Mouse (Mus musculus): ENCODE results near the gene Tbc1d13.

Tbc1d13 gene

DNA sequence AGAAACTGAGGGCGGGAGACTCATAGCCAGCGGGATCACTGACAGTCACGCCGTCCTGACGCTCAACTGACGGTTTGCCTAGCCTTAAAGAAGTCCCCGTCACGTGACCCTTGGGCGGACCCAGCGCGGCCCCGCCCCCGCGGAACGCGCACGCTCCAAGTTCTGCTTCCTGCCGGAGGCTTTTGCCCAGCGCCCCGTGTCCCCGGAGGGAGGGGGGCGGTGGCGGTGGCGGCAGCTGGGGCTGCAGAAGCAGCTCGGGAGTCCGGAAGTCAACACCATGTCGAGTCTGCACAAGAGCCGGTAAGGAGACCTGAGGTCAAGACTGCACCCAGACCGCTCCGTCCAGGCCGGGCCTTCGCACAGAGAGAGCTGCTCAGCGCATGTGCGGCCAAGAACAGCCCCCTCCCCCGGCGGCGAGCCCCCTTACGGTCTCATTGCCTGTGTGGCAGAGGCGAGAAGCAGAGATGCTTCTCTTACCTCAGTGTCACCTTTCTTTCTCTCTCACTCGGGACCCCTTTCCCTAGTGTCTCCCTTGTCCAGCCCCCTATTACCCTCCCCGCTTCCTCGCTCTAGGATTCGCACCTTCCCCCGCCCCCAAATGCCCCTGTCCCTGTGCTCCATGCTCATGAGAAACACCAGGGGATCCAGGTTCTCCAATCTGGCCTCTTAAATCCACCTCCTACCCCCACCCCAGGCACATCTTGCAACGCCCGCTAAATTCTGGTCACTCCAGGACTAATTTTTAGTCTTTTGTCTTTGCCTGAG lies at the start of gene Tbc1d13:
Tbc1d13 (plus strand) TSS at position 134 of the 765 bp plus-strand sequence.
- peak; percentile 99 for DNase-seq

DNA sequence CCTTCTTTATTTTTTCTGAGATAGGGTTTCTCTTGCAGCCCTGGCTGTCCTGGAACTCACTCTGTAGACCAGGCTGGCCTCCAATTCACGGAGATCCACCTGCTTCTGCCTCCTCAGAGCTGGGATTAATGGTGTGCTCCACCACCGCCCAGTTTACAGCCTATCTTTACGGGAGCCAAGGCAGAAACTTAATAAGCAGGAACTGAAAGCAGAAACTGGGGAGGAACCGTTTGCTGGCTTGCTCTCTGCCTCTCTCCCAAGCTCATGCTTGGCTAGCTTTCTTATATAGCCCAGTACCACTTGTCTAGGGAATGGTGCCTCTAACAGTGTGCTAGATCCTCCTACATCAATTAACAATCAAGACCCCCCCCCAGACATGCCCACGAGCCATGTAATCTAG lies 49.4 kb upstream of the Tbc1d13 start:
- no peak for DNase-seq

DNA sequence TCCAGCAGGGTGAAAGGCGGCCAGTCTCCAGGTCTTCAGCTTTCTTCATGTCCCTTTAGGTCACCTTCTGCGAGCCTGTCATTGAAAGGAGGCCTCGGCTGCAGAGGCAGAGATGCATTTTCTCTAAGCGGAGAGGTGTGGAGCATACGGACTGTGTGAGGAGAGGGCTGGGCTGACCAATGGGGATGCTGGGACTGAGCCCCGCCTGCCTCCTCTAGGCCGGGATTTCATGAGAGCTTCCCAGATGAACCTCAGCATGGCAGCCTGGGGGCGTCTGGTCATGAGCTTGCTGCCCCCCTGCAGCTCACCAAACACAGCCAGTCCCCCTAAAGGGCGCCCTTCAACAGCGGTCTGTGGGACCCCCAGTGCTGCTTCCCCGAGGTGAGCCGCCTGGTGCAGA lies 48.9 kb upstream of the Tbc1d13 start:
- no peak for DNase-seq

DNA sequence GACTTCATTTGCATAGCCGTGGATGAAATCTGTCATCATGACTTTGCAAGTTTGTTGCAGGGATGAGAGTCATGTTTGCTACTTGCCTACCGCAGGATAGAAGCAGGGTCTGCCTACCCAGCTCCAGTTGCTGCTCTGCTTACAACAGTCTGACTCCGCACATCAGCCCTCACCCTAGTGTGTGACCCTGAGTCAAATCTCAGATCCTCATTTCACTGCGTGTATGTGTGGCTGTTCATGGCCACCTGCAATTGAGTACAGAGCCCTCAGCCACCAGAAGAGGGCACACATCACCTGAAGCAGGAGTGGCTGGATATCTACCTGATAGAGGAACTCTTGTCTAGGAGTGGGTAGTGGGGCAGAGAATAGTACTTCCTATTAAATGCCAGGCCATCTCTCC lies 46.2 kb upstream of the Tbc1d13 start:
- DNase-seq, result no peak

DNA sequence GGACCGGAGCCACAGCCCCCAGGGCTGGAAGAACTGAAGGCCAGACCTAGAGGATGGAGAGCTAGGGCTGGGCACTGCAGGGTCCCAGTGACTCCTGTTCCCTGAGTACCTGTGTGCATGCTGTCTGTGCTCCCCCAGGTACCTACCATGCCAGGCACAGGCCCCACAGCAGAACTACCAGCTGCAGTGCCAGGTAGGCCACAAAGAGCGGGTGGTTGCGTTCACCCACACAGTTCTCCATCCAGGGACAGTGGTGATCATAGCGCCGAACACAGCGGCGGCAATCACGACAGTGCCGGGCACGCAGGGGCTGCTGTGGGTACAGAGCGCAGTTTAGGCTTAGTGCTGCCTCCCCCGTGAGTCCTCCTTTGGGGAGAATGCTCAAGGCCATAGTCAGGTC lies 42.0 kb upstream of the Tbc1d13 start:
- DNase-seq, result no peak

DNA sequence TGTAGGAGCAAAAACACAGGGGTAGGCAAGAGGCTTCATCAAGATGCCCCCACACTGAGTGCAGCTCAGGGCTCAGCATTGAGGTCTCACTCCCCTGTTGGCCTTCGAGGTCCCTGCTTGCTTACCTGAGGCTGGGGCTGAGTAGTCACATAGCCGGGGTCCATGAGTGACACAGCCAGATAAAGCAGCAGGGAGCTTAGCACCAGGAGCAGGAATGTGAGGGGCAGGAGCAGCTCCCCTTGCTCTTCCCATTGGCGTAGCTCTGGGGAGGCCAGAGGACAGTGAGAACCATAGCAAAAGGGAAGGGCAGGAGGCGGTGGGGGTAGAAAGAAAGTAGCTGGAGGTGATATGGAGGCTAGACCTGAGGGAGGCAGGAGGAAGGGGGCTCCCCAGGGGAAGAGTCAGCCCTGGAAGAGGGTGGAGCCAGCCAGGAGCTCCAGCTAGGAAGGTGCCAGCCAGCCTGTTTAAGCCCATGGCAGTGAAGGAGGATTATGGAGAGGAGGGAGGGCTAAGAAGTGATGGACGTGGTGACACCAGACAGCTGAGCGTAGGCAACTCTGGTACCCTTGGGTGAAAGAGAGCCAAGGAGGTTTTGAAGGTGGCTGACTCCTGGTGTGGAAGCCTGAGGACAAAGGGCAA lies 41.1 kb upstream of the Tbc1d13 start:
- DNase-seq, result no peak

DNA sequence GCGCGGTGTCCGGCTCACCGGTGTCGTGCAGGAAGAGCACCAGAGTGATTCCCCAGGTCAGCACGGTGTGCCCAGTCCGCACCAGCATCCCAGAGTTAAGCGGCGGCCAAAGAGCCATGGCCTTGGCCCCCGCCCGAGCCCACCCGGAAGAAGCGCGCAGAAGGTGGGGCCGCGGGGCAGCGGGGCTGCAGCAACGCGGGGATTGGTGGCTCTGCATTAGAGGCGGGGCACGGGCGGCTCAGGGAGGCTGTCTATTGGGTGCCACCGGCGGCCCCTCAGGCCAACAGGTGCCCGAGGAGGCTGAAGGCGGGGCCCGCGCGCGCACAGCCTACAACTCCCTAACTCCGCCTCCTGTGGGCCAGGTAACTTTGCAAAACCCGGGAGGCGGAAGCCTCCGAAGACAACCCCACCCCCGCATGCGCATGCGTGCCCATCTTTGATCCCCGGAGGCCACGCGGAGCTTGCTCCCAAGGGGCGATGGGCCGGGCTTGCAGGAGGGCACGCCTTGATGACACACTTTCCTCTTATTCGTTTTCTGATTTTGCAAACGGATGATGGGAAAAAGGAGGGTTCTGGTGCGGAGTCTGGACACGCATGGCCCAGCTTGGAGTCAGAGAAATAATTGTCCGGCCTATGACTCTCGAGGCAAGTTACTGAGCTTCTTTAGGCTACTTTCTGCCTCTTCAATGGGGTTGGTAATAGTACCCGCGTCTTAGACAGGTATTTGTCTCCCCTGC lies 39.9 kb upstream of the Tbc1d13 start, which contains the start of gene Zdhhc12:
Zdhhc12 (minus strand) TSS at position 178 of the 737 bp plus-strand sequence.
- DNase-seq, result peak; percentile 97

DNA sequence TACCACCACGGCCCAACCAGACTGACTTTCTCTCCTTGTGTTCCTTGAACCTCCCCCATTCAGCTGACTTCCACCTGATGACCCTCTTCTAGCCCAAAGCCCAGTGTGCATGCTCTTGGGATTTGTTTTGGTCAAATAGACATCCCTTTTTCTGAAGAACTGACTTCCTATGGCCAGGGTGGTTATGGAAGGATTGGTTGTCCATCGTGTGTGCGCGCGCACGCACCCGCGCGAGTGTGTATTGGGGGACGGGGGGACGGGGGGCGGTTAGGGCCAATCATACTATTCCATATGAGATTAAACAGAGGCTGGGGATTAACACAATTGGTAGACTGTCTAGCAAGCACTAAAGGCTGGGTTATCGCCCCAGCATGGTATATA lies 39.3 kb upstream of the Tbc1d13 start:
- no peak for DNase-seq

DNA sequence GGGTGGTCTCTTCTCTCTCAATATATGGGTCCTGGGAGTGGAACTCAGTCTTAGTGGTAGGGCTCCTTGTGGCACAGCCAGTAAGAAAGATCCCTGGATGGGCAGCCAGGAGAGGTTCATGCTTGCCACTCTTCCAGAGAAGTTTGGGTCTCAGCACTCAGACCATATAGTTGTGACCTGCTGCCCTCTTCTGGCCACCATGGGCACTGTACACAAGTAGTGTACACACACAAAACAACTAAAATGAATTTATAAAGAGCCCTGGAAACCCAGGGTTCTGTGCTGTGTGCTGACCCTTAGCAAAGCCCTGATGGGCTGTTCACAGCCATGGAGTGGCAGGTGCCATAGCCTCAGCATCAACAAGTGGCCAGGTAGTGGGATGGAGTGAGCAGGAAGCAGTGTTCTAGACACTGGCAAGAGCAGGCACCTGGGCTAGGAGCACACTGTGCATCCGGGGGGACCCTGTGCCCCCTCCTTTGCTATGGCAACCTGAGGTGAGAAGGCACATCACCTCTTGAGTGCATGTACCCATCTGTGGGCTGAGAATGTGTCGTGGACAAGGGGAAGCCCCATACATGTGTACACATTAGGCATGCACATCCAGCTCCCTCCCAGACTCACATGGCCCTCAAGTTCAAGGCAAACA lies 37.5 kb upstream of the Tbc1d13 start:
- peak; percentile 73 for DNase-seq

DNA sequence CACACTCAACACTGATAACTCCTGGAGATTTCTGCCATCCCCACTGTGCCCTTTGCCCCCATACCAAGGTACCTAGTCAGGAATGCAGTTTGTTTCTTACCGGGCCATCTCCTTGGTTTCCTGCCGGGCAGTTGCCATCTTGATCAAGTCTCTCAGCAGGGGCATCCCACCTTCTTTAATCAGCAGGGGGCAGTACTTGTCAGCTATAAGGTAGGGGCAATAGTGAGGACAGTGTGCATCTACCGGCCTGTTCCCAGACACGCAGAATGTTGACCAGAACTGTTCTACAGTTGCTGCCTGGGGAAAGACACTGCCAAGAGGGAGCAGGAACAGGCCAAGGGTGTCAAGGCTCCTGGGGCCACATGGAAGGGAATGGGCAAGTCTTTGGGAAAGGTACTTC lies 33.3 kb upstream of the Tbc1d13 start:
- no peak for DNase-seq

DNA sequence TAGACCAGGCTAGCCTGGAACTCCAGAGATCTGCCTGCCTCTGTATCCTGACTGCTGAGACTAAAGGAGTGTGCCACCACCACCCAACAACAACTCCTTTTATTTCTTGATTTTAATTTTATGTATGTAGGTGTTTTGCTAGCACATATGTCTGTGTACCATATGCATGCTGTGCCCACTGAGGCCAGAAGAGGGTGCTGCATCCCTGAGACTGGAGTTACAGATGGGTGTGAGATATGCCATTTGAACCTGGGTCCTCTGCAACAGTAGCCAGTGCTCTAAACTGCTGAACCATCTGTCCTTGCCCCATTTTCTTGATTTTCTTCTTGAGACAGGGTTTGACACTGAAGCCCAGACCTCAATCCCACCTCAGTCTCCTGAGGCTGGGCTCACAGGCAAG lies 27.2 kb upstream of the Tbc1d13 start:
- DNase-seq, result peak; percentile 64

DNA sequence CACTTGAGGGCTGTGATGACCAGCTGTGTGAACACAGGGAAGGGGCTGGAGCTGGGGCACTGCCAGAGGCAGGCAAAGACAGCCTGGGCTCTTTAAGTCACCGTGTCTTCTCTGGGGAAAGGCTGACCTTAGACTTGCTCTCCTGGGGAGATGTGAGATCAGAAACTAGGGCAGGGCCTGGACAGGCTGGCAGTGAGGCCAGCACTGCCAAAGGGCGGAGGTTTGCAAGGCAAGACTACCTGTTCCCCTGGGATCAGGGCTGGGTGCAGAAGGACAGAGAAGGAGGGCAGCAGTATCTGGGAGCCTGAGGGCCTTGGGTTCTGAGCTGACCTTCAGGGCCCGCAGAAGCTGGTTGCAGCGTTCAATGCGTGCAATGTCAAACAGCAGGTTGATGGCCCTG lies 25.9 kb upstream of the Tbc1d13 start:
- DNase-seq, result no peak

DNA sequence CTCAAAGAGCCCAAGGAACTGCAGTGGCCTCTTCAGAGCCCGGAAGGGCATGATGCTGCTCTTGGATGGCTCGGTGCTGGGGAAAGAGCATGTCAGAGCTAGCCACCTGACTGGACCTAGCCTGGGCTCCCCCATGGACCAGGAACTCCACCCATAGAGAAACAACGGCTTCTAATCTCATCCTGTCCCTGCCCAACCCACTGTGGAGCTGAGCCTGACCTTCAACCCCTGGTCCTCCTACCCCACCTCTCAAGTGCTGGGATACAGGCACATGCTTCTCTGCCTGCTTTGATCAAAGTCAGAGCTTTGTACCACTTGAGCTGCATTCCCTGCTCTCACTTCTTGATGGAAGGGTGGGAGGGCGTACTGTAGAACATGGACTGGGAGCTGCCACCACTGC lies 25.3 kb upstream of the Tbc1d13 start:
- DNase-seq, result no peak

DNA sequence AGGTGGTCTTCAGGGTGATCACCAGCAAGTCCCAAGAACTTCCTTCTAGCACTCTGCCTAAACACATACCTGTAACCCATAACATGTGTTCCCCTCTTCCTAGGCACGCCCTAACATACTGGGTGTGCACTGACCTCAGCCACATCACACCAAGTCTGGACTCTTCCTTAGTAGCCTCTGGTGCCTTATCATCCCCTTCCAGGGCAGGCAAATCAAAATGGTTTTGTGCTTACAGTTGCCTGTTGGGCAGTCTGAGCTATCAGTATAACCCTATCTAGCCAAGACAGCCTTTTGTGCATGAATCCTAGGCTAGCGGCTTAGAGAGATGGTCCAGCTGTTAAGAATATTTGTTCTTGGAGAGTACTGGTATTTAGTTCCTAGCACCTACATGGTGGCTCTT lies 22.0 kb upstream of the Tbc1d13 start:
- DNase-seq, result no peak

DNA sequence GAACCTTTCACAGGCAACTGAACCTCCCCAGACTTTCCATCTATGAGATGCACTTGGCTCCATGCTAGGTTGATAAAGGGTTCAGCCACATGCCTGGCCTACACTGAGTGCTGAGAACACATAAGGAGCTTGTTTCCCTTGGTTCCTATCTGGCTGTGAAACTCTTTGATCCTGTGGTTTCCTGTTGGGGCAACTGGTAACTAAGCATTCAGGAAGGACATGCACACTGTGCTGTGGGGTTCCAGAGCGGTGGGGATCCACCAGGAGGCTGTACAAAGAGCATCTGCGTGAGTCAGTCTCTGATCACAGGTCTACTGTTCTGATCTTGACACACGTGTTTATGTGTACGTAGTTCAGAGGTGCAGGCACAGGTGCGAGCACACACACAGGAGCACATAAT lies 21.0 kb upstream of the Tbc1d13 start:
- no peak for DNase-seq

DNA sequence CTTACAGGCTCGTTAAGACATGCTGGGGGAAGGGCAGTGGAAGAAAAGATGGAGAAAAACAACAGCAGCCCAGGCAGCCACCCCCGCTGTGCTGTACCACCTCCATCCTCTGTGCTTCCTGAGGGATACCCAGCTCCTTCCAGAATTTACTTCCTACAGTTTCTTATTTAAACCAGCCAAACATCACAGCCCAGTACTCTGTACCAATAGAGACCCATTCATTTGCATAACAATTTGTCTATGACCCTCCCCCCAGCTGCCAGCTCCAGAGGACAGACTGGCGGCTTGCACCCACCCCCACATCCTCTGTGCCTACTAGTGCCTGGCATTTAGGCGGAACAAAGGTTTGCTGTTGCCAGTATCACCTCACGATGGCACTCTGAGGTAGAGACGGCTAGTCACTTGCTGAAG lies 13.9 kb upstream of the Tbc1d13 start:
- DNase-seq, result no peak

DNA sequence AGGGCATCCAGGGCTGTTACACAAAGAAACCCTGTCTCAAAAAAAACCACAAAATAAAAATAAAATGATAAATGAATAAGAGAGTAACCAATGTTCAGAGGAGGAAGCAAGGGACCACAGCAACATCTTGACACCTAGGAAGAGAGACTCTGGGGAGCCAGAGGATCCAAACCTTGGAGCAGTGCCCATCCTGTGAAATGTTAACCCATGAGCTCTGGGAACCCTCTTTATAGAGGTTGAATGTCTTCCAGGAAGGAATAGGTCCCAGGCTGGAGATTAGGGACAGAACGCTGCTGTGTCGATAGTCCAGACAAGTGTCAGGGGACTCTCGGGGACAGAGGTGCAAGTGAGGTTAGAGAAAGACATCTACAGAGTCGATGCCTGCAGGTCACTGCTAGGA lies 13.3 kb upstream of the Tbc1d13 start:
- no peak for DNase-seq

DNA sequence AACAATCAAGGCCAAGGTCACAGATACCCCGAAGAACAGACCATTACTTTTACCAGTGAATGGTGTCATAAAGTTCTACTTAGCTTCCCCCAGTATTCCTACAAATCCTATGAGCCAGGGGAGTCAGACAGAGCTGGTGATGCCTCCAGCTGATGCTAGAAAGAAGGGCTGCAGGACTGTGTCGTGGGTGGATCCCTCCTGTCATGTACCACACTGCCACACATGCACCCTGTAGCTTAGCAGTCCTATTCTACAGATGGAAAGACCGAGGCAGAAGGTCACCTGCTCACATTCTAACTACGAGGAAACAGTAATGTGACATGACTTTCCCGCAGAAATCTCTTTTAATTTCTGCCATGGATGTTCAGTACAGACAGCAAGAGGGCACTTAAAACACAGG lies 10.8 kb upstream of the Tbc1d13 start:
- no peak for DNase-seq

DNA sequence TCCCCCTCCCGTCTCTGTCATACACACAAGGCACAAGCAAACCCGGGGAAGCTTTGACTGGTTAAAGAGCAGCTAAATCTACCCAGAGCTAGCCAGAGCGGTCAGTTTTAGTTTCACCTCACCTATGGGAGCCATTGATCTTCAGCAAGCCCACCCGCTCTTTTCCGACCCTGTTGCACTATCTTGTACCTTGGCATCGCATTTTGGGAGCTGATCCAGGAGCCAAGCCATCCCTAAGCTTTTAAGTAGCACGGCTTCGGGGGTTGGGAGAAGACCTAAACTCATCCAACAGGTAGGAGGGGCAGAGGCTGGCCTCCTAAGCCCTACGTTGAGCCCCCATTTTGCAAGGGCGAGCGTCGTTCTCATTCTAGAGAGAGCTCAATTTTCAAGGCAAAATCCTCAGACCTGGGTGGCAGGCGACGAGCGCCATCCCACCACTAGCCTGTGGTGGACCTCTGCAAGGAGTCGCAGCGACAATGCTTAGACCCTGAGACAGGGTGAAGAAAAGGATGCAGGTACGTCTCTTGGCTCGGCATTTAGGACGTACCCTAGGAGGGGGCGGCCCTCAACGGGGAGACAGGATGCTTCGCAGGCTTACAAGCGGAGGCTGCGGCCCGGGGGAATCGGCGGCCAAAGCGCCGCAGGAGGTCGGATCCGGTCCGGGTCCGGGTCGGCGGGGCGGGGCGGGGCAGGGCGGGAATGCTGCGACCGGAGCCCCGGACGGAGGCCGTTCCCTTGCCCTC lies 9.6 kb upstream of the Tbc1d13 start:
- peak; percentile 15 for DNase-seq

DNA sequence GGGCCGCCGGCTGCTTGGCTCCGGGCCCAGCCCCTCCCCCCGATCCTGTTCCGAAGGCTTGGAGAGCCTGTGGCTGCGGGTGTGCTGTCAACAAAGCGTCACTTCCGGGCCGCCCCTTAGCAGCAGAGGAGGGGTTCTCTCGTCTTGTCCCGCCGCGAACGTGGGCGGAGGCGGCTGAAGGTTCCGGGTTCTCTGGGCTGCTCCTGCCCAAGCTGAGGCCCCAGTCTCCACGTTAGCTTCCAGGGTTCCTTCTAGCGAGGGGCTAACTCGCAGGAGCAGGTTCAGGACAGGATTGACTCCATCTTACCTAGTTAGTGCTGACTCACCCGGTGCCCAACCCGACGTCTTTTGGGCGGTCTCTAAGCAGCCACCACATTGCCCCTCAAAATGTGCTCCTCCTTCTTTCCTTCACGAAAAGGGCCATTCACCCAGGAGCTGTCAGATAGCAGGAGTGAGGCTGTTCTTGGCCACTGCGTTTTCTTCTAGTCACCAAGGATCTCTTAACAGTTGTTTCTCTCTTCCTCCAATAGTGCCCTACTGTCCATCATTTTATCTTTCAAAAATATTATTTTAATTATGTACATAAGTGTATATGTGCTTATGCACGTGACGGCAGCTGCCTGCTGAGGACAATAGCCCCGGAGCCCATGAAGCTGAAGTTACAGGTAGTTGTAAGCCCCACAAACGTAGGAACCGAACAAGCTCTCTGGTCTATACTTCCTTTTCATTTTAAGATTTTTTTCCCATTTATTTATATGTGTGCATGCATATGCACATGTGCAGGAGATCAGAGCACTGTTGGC lies 8.9 kb upstream of the Tbc1d13 start, which contains the start of gene Zer1:
Zer1 (minus strand) TSS at position 114 of the 803 bp plus-strand sequence.
- DNase-seq, result peak; percentile 98

DNA sequence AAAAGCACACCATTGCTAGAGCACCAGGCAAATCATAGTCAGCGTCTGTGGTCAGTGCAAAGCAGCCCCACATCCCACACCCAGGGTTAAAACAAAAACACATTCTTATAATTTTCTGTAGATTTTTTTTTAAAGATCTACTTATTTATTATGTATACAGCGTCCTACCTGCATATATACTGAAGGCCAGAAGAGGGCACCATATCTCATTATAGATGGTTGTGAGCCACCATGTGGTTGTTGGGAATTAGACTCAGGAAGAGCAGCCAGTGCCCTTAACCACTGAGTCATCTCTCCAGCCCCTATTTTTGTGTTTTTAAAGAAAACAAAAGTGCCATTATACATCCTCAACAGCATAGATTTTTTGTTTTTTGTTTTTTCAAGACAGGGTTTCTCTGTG lies 4.8 kb upstream of the Tbc1d13 start:
- peak; percentile 67 for DNase-seq

DNA sequence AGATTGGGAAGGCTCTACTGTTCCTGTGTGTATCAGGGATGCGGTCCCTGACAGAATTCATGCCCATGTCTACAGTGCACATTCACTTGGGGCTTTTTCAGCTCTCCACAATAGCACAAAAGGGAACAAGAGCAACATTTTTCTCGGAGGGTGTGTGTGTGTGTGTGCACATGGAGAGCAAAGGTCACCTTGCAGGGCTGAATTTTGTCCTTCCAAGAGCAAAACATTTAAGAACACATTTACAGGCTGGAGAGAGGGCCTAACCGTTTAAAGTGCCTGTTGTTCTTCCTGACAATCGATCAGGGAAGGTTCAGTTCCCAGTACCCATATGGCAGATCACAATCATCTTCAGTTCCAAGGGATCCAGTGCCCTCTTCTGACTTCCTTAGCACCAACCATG lies 3.4 kb upstream of the Tbc1d13 start:
- DNase-seq, result no peak

Measured in lung, postnatal 10 days (tissue).